Mouse (Mus musculus) ES-Bruce4 (cell line): Measurements from ENCODE around the gene Pkd2l1. TPM values are rescaled to one million over a fixed set of nuclear protein-coding genes. Genes with fewer than 3 reads are reported as not detected.
A peak's percentile ranks its signal among the peaks of the same experiment; 100 is the strongest.

Experiments
- H3K27ac ChIP-seq: 2 replicates; pipeline ENCODE4 v1.5.1; 2012; ENCODE audit warnings: low read length, inconsistent platforms; ENCODE audit not compliant: insufficient read depth
- H3K27me3 ChIP-seq: 2 replicates; pipeline ENCODE4 v1.6.1; 2012; ENCODE audit warnings: mild to moderate bottlenecking, low read length, inconsistent platforms; ENCODE audit not compliant: control insufficient read depth, poor library complexity, insufficient read depth, severe bottlenecking
- H3K36me3 ChIP-seq: 2 replicates; pipeline ENCODE4 v1.6.1; 2012; ENCODE audit warnings: inconsistent platforms, mild to moderate bottlenecking, low read length, moderate library complexity; ENCODE audit not compliant: control insufficient read depth, poor library complexity, insufficient read depth, severe bottlenecking
- H3K4me1 ChIP-seq: one replicate; pipeline ENCODE4 v1.8.1; 2011; ENCODE audit warnings: low read length; ENCODE audit not compliant: control insufficient read depth, insufficient read depth
- H3K4me3 ChIP-seq: 2 replicates; pipeline ENCODE4 v1.5.1; 2011; ENCODE audit warnings: low read depth, mild to moderate bottlenecking, low read length
- H3K9ac ChIP-seq: 2 replicates; pipeline ENCODE4 v1.6.1; 2012; ENCODE audit warnings: low read depth, mild to moderate bottlenecking, inconsistent platforms; ENCODE audit not compliant: poor library complexity, severe bottlenecking
- H3K9me3 ChIP-seq: replicated peaks from 2 replicates; pipeline ENCODE4 v1.6.1; 2012; ENCODE audit warnings: mild to moderate bottlenecking, low read length, inconsistent platforms; ENCODE audit not compliant: control insufficient read depth, poor library complexity, insufficient read depth, severe bottlenecking
- CTCF ChIP-seq: IDR thresholded peaks from one replicate; pipeline ENCODE4 v1.8.1; 2011; ENCODE audit warnings: low read depth, low read length
- EP300 ChIP-seq: IDR thresholded peaks from 2 replicates; pipeline ENCODE4 v1.6.1; 2011; ENCODE audit warnings: low read depth, low read length; ENCODE audit not compliant: insufficient read depth
- POLR2A ChIP-seq: IDR thresholded peaks from one replicate; pipeline ENCODE4 v1.8.1; 2011; ENCODE audit warnings: low read length; ENCODE audit not compliant: insufficient read depth
- polyA plus RNA-seq: library from polyadenylated mRNA; stranded (reverse); fragments of >200 nt; gene quantifications from 2 replicates; pipeline ENCODE4 v1.2.4, GENCODE M21; 2011; ENCODE audit warnings: low read depth; ENCODE audit not compliant: missing spikeins, insufficient read depth, insufficient read length

Gene Pkd2l1
- polyA plus RNA-seq, 1 experiment: not detected

GRCm38 (mm10) chr19:44198494-44198893 is 6.3 kb upstream of the Pkd2l1 start:
- H3K4me1 ChIP-seq: no peaks in the 10 kb centered on the region
- no peaks in the 10 kb centered on the region for H3K36me3 ChIP-seq
- H3K4me3 ChIP-seq: no peak overlapping the region
- H3K27me3 ChIP-seq: no peaks in the 10 kb centered on the region
- no peak overlapping the region for H3K27ac ChIP-seq
- TF ChIP-seq POLR2A: no peak
- no peak for TF ChIP-seq EP300
- TF ChIP-seq CTCF: no peak
- no peaks in the 10 kb centered on the region for H3K9me3 ChIP-seq
- H3K9ac ChIP-seq: no peak overlapping the region

GRCm38 (mm10) chr19:44197053-44197852 is 5.0 kb upstream of the Pkd2l1 start:
- no peaks in the 10 kb centered on the region for H3K4me1 ChIP-seq
- H3K27ac ChIP-seq: no peak overlapping the region
- no peak for TF ChIP-seq EP300
- no peak for TF ChIP-seq CTCF
- TF ChIP-seq POLR2A: no peak
- H3K4me3 ChIP-seq: no peak overlapping the region
- no peaks in the 10 kb centered on the region for H3K27me3 ChIP-seq
- H3K9ac ChIP-seq: no peak overlapping the region
- H3K36me3 ChIP-seq: no peaks in the 10 kb centered on the region
- no peaks in the 10 kb centered on the region for H3K9me3 ChIP-seq

DNA sequence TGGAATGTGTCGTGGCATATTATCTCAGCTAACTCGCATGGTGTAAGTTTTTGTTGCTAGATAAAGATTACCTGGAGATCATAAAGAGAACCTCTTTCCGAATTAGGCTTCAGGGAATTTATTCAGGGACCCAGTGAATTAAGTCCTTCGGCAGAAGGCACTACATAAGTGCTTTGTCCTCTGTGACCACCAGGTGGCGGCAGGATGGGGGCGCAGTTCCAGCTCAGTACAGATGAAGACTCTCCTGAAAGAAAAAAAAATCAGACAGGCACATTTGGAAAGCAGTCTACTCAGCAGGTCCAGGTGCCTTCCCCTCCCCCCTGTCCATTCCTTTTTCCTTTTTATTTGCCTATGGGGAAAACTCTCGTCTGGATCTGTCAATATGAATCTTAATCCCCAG is 2.9 kb upstream of the Pkd2l1 start:
- no peaks in the 10 kb centered on the region for H3K27me3 ChIP-seq
- H3K9ac ChIP-seq: no peak overlapping the region
- no peaks in the 10 kb centered on the region for H3K9me3 ChIP-seq
- TF ChIP-seq CTCF (peak; percentile 82), POLR2A (no peak)
- H3K4me1 ChIP-seq: no peaks in the 10 kb centered on the region
- no peaks in the 10 kb centered on the region for H3K36me3 ChIP-seq
- no peak overlapping the region for H3K27ac ChIP-seq
- no peak overlapping the region for H3K4me3 ChIP-seq

GRCm38 (mm10) chr19:44193906-44194305 is 1.7 kb upstream of the Pkd2l1 start:
- Histone ChIP-seq H3K27ac (no peak overlapping the region), H3K4me3 (no peak overlapping the region), H3K9me3 (no peaks in the 10 kb centered on the region), H3K9ac (no peak overlapping the region), H3K36me3 (no peaks in the 10 kb centered on the region), H3K27me3 (no peaks in the 10 kb centered on the region), H3K4me1 (no peaks in the 10 kb centered on the region)
- no peak for TF ChIP-seq POLR2A
- no peak for TF ChIP-seq CTCF
- TF ChIP-seq EP300: no peak

DNA sequence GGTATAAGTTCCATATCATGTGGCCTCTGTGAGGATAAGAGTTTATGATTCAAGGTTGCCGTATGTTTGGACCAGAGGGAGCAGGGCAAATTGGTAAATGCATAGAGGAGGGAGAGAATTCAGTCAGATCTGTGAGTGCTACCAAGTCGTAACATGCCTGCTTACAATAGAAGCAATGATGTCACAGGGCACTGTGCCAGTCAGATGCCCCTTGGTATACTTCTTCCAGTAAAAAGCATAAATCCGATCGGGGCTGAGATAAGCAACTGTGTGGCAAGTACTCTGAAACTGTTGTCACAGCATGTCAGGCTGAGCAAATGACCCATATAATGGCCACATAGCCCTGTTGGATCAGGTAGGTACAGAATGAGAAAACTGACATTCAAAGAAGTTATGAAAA is 3.2 kb downstream of the Pkd2l1 start:
- no peak for TF ChIP-seq EP300
- TF ChIP-seq POLR2A: no peak
- TF ChIP-seq CTCF: no peak
- no peak overlapping the region for H3K4me3 ChIP-seq
- no peaks in the 10 kb centered on the region for H3K9me3 ChIP-seq
- no peaks in the 10 kb centered on the region for H3K27me3 ChIP-seq
- no peak overlapping the region for H3K27ac ChIP-seq
- no peak overlapping the region for H3K9ac ChIP-seq
- H3K4me1 ChIP-seq: no peaks in the 10 kb centered on the region
- no peaks in the 10 kb centered on the region for H3K36me3 ChIP-seq

- no peak overlapping the region for H3K9ac ChIP-seq
- no peaks in the 10 kb centered on the region for H3K4me1 ChIP-seq
- no peaks in the 10 kb centered on the region for H3K9me3 ChIP-seq
- H3K4me3 ChIP-seq: no peak overlapping the region
- H3K36me3 ChIP-seq: no peaks in the 10 kb centered on the region
- H3K27me3 ChIP-seq: no peaks in the 10 kb centered on the region
- TF ChIP-seq EP300: no peak
- no peak overlapping the region for H3K27ac ChIP-seq
Observed at GRCm38 (mm10) chr19:44183968-44184367, 8.3 kb downstream of the Pkd2l1 start.
